Mouse (Mus musculus) forebrain, embryonic 16.5 days (tissue): Measurements from ENCODE around the gene Wdfy3. TPM values are rescaled to one million over a fixed set of nuclear protein-coding genes. Genes with fewer than 3 reads are reported as not detected.

Experiments used
- ATAC-seq: fragments of 200-750 bp; cut with Nextera tagmentation; 2 replicates; pipeline ENCODE4 v1.8.0; 2017; ENCODE audit warnings: mild to moderate bottlenecking, moderate library complexity
- H3K27ac ChIP-seq: fragments of 300-500 bp; sonication (generic); 2 replicates; pipeline ENCODE4 v1.5.1; 2014; ENCODE audit warnings: low read length, control low read depth
- H3K27me3 ChIP-seq: fragments of 300-500 bp; sonication (generic); replicated peaks from 2 replicates; pipeline ENCODE4 v1.6.1; 2014; ENCODE audit warnings: low read length; ENCODE audit not compliant: control insufficient read depth, insufficient read depth
- H3K36me3 ChIP-seq: fragments of 300-500 bp; sonication (generic); 2 replicates; pipeline ENCODE4 v1.6.1; 2014; ENCODE audit not compliant: control insufficient read depth, insufficient read depth
- H3K4me1 ChIP-seq: fragments of 300-500 bp; sonication (generic); replicated peaks from 2 replicates; pipeline ENCODE4 v1.6.1; 2014; ENCODE audit warnings: low read length; ENCODE audit not compliant: control insufficient read depth, insufficient read depth
- H3K4me2 ChIP-seq: fragments of 300-500 bp; sonication (generic); 2 replicates; pipeline ENCODE4 v1.6.1; 2014; ENCODE audit warnings: mild to moderate bottlenecking, low read length, control low read depth
- H3K4me3 ChIP-seq: fragments of 300-500 bp; sonication (generic); replicated peaks from 2 replicates; pipeline ENCODE4 v1.5.1; 2014; ENCODE audit warnings: mild to moderate bottlenecking, low read length, control low read depth
- H3K9ac ChIP-seq: fragments of 300-500 bp; sonication (generic); replicated peaks from 2 replicates; pipeline ENCODE4 v1.6.1; 2014; ENCODE audit warnings: low read depth, low read length, control low read depth
- H3K9me3 ChIP-seq: fragments of 300-500 bp; sonication (generic); 2 replicates; pipeline ENCODE4 v1.6.1; 2016; ENCODE audit warnings: low read length; ENCODE audit not compliant: control insufficient read depth
- WGBS: fragments of 180-500 bp; shearing (Covaris S2); extraction: QIAGEN DNeasy Blood & Tissue Kit; methylation state at CpG from one replicate; pipeline ENCODE4 v1.1.7; 2014; 5-methylcytosine and 5-hydroxymethylcytosine counted together
- polyA plus RNA-seq: library from polyadenylated mRNA; unstranded; fragments of >200 nt; fragmentation: Nextera tagmentation; extraction: Ambion mirVana; gene quantifications from 2 replicates; pipeline ENCODE4 v1.2.1, GENCODE M21; 2015

Gene Wdfy3
- polyA plus RNA-seq, 1 experiment from 2014 or later = 28.0 TPM

- ATAC-seq = peak; percentile 49; the same call in 1 of the 2 replicates
- Histone ChIP-seq H3K9ac (no peak overlapping the region), H3K4me1 (no peaks in the 10 kb centered on the region), H3K4me2 (no peak overlapping the region), H3K27me3 (no peaks in the 10 kb centered on the region), H3K36me3 (peaks cover 56% of the 10 kb centered on the region), H3K4me3 (no peak overlapping the region), H3K9me3 (no peaks in the 10 kb centered on the region), H3K27ac (no peak overlapping the region)
- 70% methylated on average over 13 of the region's 13 CpGs for WGBS
Measured at GRCm38 (mm10) chr5:101893820-101894515, 175.8 kb downstream of the Wdfy3 start.

DNA sequence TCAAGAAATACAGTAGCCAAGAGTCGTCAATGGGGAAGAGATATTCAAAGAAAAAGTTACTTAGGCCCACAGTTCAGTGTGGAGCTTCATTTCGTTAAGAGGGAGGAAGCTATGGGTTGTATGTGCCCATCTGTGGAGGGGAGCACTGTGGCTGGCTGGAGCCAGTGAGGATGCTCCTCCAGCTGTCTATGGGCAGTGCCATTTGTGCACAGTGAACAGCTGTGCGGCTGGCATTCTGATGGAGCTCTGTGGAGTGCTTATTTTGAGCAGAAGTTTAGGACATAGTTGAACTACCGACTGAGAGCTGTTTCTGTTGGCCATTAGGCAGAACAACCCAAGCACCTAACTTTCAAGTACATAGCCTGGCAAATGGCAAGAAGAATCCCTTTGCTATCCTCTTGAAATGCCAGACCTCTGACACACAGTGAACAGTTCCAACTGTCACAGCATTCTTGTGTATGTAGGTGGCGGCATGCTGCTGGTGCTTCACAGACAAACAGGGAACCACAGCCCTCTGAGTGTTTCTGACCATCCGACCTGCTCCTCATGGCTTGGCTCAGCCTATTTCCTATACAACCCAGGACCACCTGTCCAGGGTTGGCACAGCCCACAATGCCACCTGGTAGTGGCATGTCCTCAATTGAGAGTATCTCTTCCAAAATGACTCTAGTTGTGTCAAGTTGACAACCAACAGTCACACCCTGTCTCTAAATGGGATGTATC lies 177.9 kb downstream of the Wdfy3 start:
- Histone ChIP-seq H3K4me3 (no peak overlapping the region), H3K4me1 (no peaks in the 10 kb centered on the region), H3K9me3 (no peaks in the 10 kb centered on the region), H3K4me2 (no peak overlapping the region), H3K9ac (no peak overlapping the region), H3K27me3 (no peaks in the 10 kb centered on the region), H3K36me3 (peaks cover 65% of the 10 kb centered on the region), H3K27ac (no peak overlapping the region)
- no peak for ATAC-seq
- 93% methylated on average over 6 of the region's 6 CpGs for WGBS

- Histone ChIP-seq H3K4me3 (no peak overlapping the region), H3K4me1 (no peaks in the 10 kb centered on the region), H3K9ac (no peak overlapping the region), H3K36me3 (peaks cover 72% of the 10 kb centered on the region), H3K27me3 (no peaks in the 10 kb centered on the region), H3K27ac (no peak overlapping the region), H3K9me3 (no peaks in the 10 kb centered on the region), H3K4me2 (no peak overlapping the region)
- 93% methylated on average over 19 of the region's 19 CpGs for WGBS
- no peak for ATAC-seq
Measured at GRCm38 (mm10) chr5:101887989-101888388, 181.7 kb downstream of the Wdfy3 start.

DNA sequence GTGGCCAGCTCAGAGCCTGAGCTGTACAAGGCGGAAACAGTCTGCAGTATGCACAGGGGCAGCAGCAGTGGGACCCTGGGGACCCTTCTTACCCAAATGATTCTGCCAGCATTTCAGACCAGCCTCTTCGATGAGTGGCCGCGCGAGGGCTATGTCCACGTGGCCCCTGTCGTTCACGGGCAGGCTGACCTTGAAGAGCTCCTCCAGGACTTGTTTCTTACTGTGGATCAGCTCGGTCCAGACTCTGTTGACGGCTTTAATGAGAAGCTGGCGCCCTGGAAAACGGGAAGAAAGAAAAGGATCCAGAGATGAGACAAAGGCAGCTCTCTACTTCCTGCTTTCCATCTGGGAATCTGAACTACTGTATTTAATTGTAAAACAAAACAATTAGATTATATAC lies 184.7 kb downstream of the Wdfy3 start:
- Histone ChIP-seq H3K36me3 (peaks cover 72% of the 10 kb centered on the region), H3K4me2 (no peak overlapping the region), H3K4me3 (no peak overlapping the region), H3K9me3 (no peaks in the 10 kb centered on the region), H3K9ac (no peak overlapping the region), H3K27ac (no peak overlapping the region), H3K4me1 (no peaks in the 10 kb centered on the region), H3K27me3 (no peaks in the 10 kb centered on the region)
- 88% methylated on average over 12 of the region's 12 CpGs for WGBS
- no peak for ATAC-seq

DNA sequence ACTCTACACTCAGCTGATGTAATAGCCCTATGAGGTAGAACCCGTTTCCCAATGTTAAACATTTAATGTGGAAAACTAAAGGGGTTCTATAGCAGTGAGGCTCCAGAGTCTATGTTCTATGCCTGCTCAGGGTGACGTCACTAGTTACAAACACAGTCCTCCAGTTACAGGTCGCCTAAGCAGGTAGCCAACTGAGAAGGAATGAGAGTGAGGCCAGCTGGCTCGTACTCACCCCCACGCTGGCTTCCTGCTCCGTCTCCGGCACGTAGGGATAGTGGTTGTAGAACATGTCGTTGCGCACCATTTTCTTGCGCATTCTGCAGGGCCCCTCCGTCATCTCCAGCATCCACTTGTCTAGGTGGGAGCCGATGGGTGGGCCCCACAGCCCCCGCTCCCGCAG lies 187.5 kb downstream of the Wdfy3 start:
- no peaks in the 10 kb centered on the region for H3K27me3 ChIP-seq
- H3K27ac ChIP-seq = no peak overlapping the region
- ATAC-seq = no peak
- H3K9ac ChIP-seq = no peak overlapping the region
- H3K4me1 ChIP-seq = no peaks in the 10 kb centered on the region
- WGBS = 94% methylated on average over 15 of the region's 15 CpGs
- no peaks in the 10 kb centered on the region for H3K9me3 ChIP-seq
- no peak overlapping the region for H3K4me3 ChIP-seq
- no peak overlapping the region for H3K4me2 ChIP-seq
- peaks cover 58% of the 10 kb centered on the region for H3K36me3 ChIP-seq

DNA sequence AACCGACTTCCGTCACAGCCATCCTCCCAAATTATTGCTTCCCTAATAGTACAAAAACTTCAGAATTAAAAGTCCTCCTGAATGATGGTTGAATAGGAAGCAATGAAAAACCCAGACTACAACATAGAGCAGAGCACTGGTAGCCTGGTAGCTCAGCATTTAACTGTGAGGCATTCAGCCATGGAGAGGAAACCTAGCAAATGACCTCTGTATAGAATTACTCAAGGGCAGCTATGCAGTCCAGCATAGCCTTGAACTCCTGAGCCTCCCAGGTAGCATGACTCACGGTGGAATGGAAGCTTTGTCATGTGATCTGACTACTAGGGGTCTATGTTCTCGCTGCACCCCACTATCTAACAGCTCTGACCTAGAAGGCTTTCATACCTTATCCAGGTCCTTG lies 189.8 kb downstream of the Wdfy3 start:
- Histone ChIP-seq H3K9me3 (no peaks in the 10 kb centered on the region), H3K27ac (no peak overlapping the region), H3K9ac (no peak overlapping the region), H3K36me3 (peaks cover 53% of the 10 kb centered on the region), H3K4me2 (no peak overlapping the region), H3K27me3 (no peaks in the 10 kb centered on the region), H3K4me3 (no peak overlapping the region), H3K4me1 (no peaks in the 10 kb centered on the region)
- 98% methylated on average over 4 of the region's 4 CpGs for WGBS
- ATAC-seq = no peak

DNA sequence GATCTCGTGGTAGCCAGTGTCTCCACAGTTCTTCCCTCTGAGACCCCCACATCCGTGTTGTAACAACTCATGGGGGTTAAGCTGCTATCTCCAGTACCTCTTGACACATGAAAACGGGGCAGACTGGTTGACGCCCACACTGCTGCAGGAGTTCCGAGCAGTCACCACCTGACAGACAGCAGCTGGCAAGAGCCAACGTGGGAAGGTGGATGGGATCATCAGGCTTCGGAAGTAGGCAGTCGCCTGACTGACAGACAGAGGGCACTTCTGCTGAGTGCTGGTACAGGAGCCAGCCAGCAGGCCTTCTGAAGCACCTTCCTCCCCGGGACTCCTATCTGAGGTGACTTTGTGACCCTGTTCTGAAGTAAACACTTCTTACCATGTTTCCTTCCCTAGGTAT lies 191.3 kb downstream of the Wdfy3 start:
- Histone ChIP-seq H3K27me3 (no peaks in the 10 kb centered on the region), H3K9me3 (no peaks in the 10 kb centered on the region), H3K36me3 (peaks cover 45% of the 10 kb centered on the region), H3K4me3 (no peak overlapping the region), H3K4me1 (no peaks in the 10 kb centered on the region), H3K4me2 (no peak overlapping the region), H3K27ac (no peak overlapping the region), H3K9ac (no peak overlapping the region)
- ATAC-seq = no peak
- whole genome bisulfite sequencing = 78% methylated on average over 9 of the region's 9 CpGs

GRCm38 (mm10) chr5:101876185-101876584 lies 193.5 kb downstream of the Wdfy3 start:
- Histone ChIP-seq H3K9me3 (no peaks in the 10 kb centered on the region), H3K27ac (no peak overlapping the region), H3K4me3 (no peak overlapping the region), H3K36me3 (peaks cover 36% of the 10 kb centered on the region), H3K27me3 (no peaks in the 10 kb centered on the region), H3K4me2 (no peak overlapping the region), H3K4me1 (no peaks in the 10 kb centered on the region), H3K9ac (no peak overlapping the region)
- 91% methylated on average over 4 of the region's 4 CpGs for WGBS
- ATAC-seq = no peak

DNA sequence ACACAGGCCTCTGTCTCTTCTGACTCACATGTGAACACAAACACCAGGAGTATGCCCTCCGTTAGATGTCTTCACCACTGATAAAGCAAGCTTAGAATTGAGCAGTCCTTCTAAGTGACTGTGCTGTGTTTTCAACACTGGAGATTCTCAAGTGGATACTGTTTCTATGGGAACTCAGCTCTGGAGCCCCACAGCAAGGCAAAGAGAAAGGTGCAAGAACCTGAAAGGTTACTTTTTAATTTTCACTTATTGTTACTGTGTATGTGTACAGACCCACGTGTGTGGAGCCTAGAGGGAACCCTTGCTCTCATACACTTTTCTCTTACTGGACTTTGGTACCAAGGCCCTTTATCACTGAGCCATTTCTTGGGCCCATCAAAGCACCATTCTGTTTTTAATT lies 203.0 kb downstream of the Wdfy3 start:
- no peak for ATAC-seq
- no peaks in the 10 kb centered on the region for H3K27me3 ChIP-seq
- H3K9ac ChIP-seq = no peak overlapping the region
- H3K36me3 ChIP-seq = peaks cover 43% of the 10 kb centered on the region
- WGBS = 75% methylated on average over 2 of the region's 2 CpGs
- no peak overlapping the region for H3K27ac ChIP-seq
- no peaks in the 10 kb centered on the region for H3K9me3 ChIP-seq
- no peaks in the 10 kb centered on the region for H3K4me1 ChIP-seq
- no peak overlapping the region for H3K4me3 ChIP-seq
- no peak overlapping the region for H3K4me2 ChIP-seq
